Comparison of ENCODE assay signal across 18 mouse cellular contexts in genomic region chr4:86679686-86680085, GRCm38 (mm10). TPM values are rescaled to one million over a fixed set of nuclear protein-coding genes. Genes with fewer than 3 reads are reported as not detected.
DNase-seq lines count a peak whose midpoint lies in the region.
"Had no signal": no experiment of that assay in that cellular context is flagged by ENCODE, and none has a peak within 500 bp of the region (broad histone marks: within the 10 kb centered on the region; RNA-seq: fewer than 3 reads in every experiment).

No protein-coding gene starts in this region.

- H3K36me3 ChIP-seq in macrophage (ENCODE audit: inconsistent target) = no peaks in the 10 kb centered on the region
- H3K36me3 ChIP-seq: embryonic facial prominence, embryonic 10.5 days; embryonic facial prominence, embryonic 12.5 days; forebrain, embryonic 15.5 days had no signal

- WGBS in macrophage (ENCODE audit: missing documents) = 79% methylated on average over 2 of the region's 2 CpGs

- no peaks in the 10 kb centered on the region for H3K79me2 ChIP-seq in macrophage (ENCODE audit: inconsistent target)

- peak overlapping the region; percentile 17 for H3K27ac ChIP-seq in macrophage
- H3K27ac ChIP-seq: embryonic facial prominence, embryonic 10.5 days; embryonic facial prominence, embryonic 12.5 days; forebrain, embryonic 13.5 days; forebrain, embryonic 15.5 days had no signal

- peak; percentile 65 for DNase-seq in heart, adult 11 months
- no peak for DNase-seq in heart, postnatal 4 days
- peak; percentile 79 for DNase-seq in 416B (ENCODE audit: low read depth)
- DNase-seq in gastrocnemius, adult 18-20 months (ENCODE audit: low spot score) = no peak
- DNase-seq in left cerebral cortex, adult 9 months (ENCODE audit: low spot score in 2 of 2) = no peak
- DNase-seq: adrenal gland, adult 8-10 months; adrenal gland, postnatal 14 days; cerebellum, adult 11-12 months; cerebellum, adult 2 months; cerebellum, adult 9-10 months; cerebellum, postnatal 10 days; cerebellum, postnatal 25 days; forebrain, postnatal 0 days had no signal

- H3K4me3 ChIP-seq in macrophage (ENCODE audit: inconsistent target) = no peak overlapping the region
- H3K4me3 ChIP-seq: embryonic facial prominence, embryonic 10.5 days; embryonic facial prominence, embryonic 12.5 days; forebrain, embryonic 13.5 days; forebrain, embryonic 15.5 days had no signal

RNA-seq across cellular contexts. Expression of gene Plin2, which starts 9.8 kb away (rescaled TPM):
- 100 to 1,000 TPM in 1 of 2 experiments, 10 to 100 TPM in 1; 99.8 to 104 TPM for total RNA-seq in heart, postnatal 4 days (2021)
- 1,000 to 10,000 TPM in 2 of 26 experiments, 100 to 1,000 TPM in 24; 116 to 1,608 (median 288) TPM for total RNA-seq in macrophage (2018; cell fraction: chromatin; rRNA removed)
- 1,000 to 10,000 TPM in 12 of 26 experiments, 100 to 1,000 TPM in 14; 487 to 1,958 (median 813) TPM for total RNA-seq in macrophage (2018; cell fraction: cytosol; rRNA removed)
- total RNA-seq in macrophage (2018; cell fraction: nucleus; rRNA removed) = 100 to 1,000 TPM; 256 to 887 (median 407) TPM
- 864 to 2,248 TPM (median 2,111 TPM) in 3 replicates for polyA plus RNA-seq in macrophage (2018)
- 10 to 100 TPM; 59.8 to 66.3 TPM for total RNA-seq in gastrocnemius, adult 18-20 months (2021)

Comparison
In these comparisons a context has a peak if more than half of its experiments do, and no peak if none do; other contexts are left out.
1. DNase-seq: peak in heart, adult 11 months (single experiment) and 416B (single experiment); none in heart, postnatal 4 days (single experiment), gastrocnemius, adult 18-20 months (single experiment) and left cerebral cortex, adult 9 months (0 of 2).